Mouse (Mus musculus) B cell, adult (primary cell): ENCODE data around the gene Ear10. TPM values are rescaled to one million over a fixed set of nuclear protein-coding genes. Genes with fewer than 3 reads are reported as not detected.

Experiments
- total RNA-seq: library from RNA; stranded (reverse); gene quantifications from 4 replicates; pipeline ENCODE4 v1.2.4, GENCODE M21; 2023; ENCODE audit not compliant: inconsistent age

Gene Ear10
- not detected in 4 replicates for total RNA-seq

GRCm38 (mm10) chr14:43923459-43923858 is at the start of gene Ear10:
Gene Ear10, minus strand, starts transcription at chr14:43923559.

GRCm38 (mm10) chr14:43956769-43957168 is 33.4 kb upstream of the Ear10 start, which contains the start of gene Ang5:
Gene Ang5, plus strand, starts transcription at chr14:43957069.

GRCm38 (mm10) chr14:43924688-43925403 is 1.5 kb upstream of the Ear10 start, which contains the start of gene Gm8113:
Gene Gm8113, plus strand, starts transcription at chr14:43925390.

GRCm38 (mm10) chr14:43875417-43875816 is 47.9 kb downstream of the Ear10 start, which contains the start of gene Ear1:
Gene Ear1, minus strand, starts transcription at chr14:43875517.

Other genes starting within 250 kb of the Ear10 start
- not detected in 4 replicates for gene Gm8165, start 246.4 kb downstream of the Ear10 start, total RNA-seq
- 1.1 to 2.1 TPM (median 1.6 TPM) in 4 replicates for gene Gm7324, start 225.7 kb downstream of the Ear10 start, total RNA-seq
- not detected in 4 replicates for gene Gm16506, start 196.1 kb downstream of the Ear10 start, total RNA-seq
- gene Gm6526, start 175.7 kb downstream of the Ear10 start, total RNA-seq: not detected in 4 replicates
- not detected in 4 replicates for gene Gm8180, start 138.8 kb downstream of the Ear10 start, total RNA-seq
- gene Ear1, start 48.0 kb downstream of the Ear10 start, total RNA-seq: not detected in 4 replicates
- not detected in 4 replicates for gene Gm8113, start 1.8 kb upstream of the Ear10 start, total RNA-seq
- not detected in 4 replicates for gene Ang5, start 33.5 kb upstream of the Ear10 start, total RNA-seq
- not detected in 4 replicates for gene Ang6, start 78.7 kb upstream of the Ear10 start, total RNA-seq
- 0.77 to 1.6 TPM in 2 of 4 replicates, not detected in the others for gene Ear2, start 179.1 kb upstream of the Ear10 start, total RNA-seq
- gene Gm3327, start 200.3 kb upstream of the Ear10 start, total RNA-seq: not detected in 4 replicates